Mouse (Mus musculus) limb, embryonic 11.5 days (tissue): ENCODE measurements around the gene 1700013G24Rik. TPM values are rescaled to one million over a fixed set of nuclear protein-coding genes. Genes with fewer than 3 reads are reported as not detected.

Source experiments
- ATAC-seq: fragments of 200-750 bp; cut with Nextera tagmentation; 2 replicates; pipeline ENCODE4 v1.8.0; 2017; ENCODE audit warnings: low read depth; ENCODE audit not compliant: insufficient number of reproducible peaks, low FRiP score, low TSS enrichment
- DNase-seq: peaks from one replicate; pipeline ENCODE4 v3.0.0-alpha.2; 2015; ENCODE audit warnings: low spot score
- H3K27ac ChIP-seq: fragments of 300-500 bp; sonication (generic); replicated peaks from 2 replicates; pipeline ENCODE4 v1.5.1; 2014; ENCODE audit warnings: low read depth, mild to moderate bottlenecking, low read length
- H3K27me3 ChIP-seq: fragments of 300-500 bp; sonication (generic); 2 replicates; pipeline ENCODE4 v1.6.1; 2014; ENCODE audit warnings: mild to moderate bottlenecking, low read length, mixed read lengths; ENCODE audit not compliant: control insufficient read depth, insufficient read depth
- H3K36me3 ChIP-seq: fragments of 300-500 bp; sonication (generic); 2 replicates; pipeline ENCODE4 v1.6.1; 2014; ENCODE audit warnings: mild to moderate bottlenecking, low read length, moderate library complexity, mixed read lengths; ENCODE audit not compliant: control insufficient read depth, insufficient read depth
- H3K4me1 ChIP-seq: fragments of 300-500 bp; sonication (generic); 2 replicates; pipeline ENCODE4 v1.6.1; 2014; ENCODE audit warnings: low read length, mixed read lengths; ENCODE audit not compliant: control insufficient read depth, insufficient read depth
- H3K4me2 ChIP-seq: fragments of 300-500 bp; sonication (generic); 2 replicates; pipeline ENCODE4 v1.6.1; 2014; ENCODE audit warnings: low read depth, mild to moderate bottlenecking, moderate library complexity; ENCODE audit not compliant: severe bottlenecking
- H3K4me3 ChIP-seq: fragments of 300-500 bp; sonication (generic); 2 replicates; pipeline ENCODE4 v1.5.1; 2014; ENCODE audit warnings: low read depth, low read length
- H3K9ac ChIP-seq: fragments of 300-500 bp; sonication (generic); 2 replicates; pipeline ENCODE4 v1.6.1; 2014; ENCODE audit warnings: mild to moderate bottlenecking, low read length
- H3K9me3 ChIP-seq: fragments of 300-500 bp; sonication (generic); 2 replicates; pipeline ENCODE4 v1.6.1; 2016; ENCODE audit warnings: low read length; ENCODE audit not compliant: control insufficient read depth
- WGBS: fragments of 180-500 bp; shearing (Covaris S2); extraction: QIAGEN DNeasy Blood & Tissue Kit; methylation state at CpG from one replicate; pipeline ENCODE4 v1.1.7; 2014; 5-methylcytosine and 5-hydroxymethylcytosine counted together
- polyA plus RNA-seq: library from polyadenylated mRNA; unstranded; fragments of >200 nt; fragmentation: Nextera tagmentation; extraction: Ambion mirVana; gene quantifications from 2 replicates; pipeline ENCODE4 v1.2.1, GENCODE M21; 2014

Gene 1700013G24Rik
- polyA plus RNA-seq, 1 experiment from 2014 or later = not detected

GRCm38 (mm10) chr4:137449132-137449531 lies 4.0 kb upstream of the 1700013G24Rik start:
- ATAC-seq (no peak), DNase-seq (no peak)
- no peaks in the 10 kb centered on the region for H3K4me1 ChIP-seq
- WGBS = 71% methylated on average over 2 of the region's 2 CpGs
- H3K4me3 ChIP-seq = no peak overlapping the region
- no peaks in the 10 kb centered on the region for H3K27me3 ChIP-seq
- no peaks in the 10 kb centered on the region for H3K9me3 ChIP-seq
- no peak overlapping the region for H3K4me2 ChIP-seq
- no peak overlapping the region for H3K9ac ChIP-seq
- no peaks in the 10 kb centered on the region for H3K36me3 ChIP-seq
- no peak overlapping the region for H3K27ac ChIP-seq

GRCm38 (mm10) chr4:137449715-137450114 lies 3.4 kb upstream of the 1700013G24Rik start:
- Histone ChIP-seq H3K36me3 (no peaks in the 10 kb centered on the region), H3K9me3 (no peaks in the 10 kb centered on the region), H3K4me2 (no peak overlapping the region), H3K4me1 (no peaks in the 10 kb centered on the region), H3K27me3 (no peaks in the 10 kb centered on the region), H3K9ac (no peak overlapping the region), H3K27ac (no peak overlapping the region), H3K4me3 (no peak overlapping the region)
- ATAC-seq (no peak), DNase-seq (no peak)
- WGBS = 80% methylated on average over 10 of the region's 10 CpGs

GRCm38 (mm10) chr4:137452190-137452589 lies 894 bp upstream of the 1700013G24Rik start:
- Histone ChIP-seq H3K27me3 (no peaks in the 10 kb centered on the region), H3K4me1 (no peaks in the 10 kb centered on the region), H3K4me3 (no peak overlapping the region), H3K27ac (no peak overlapping the region), H3K9ac (no peak overlapping the region), H3K4me2 (no peak overlapping the region), H3K36me3 (no peaks in the 10 kb centered on the region), H3K9me3 (no peaks in the 10 kb centered on the region)
- WGBS = 90% methylated on average over 6 of the region's 6 CpGs
- no peak for ATAC-seq
- DNase-seq = no peak

GRCm38 (mm10) chr4:137454582-137454981 lies 1.5 kb downstream of the 1700013G24Rik start:
- Histone ChIP-seq H3K4me1 (no peaks in the 10 kb centered on the region), H3K4me3 (no peak overlapping the region), H3K27me3 (no peaks in the 10 kb centered on the region), H3K9ac (no peak overlapping the region), H3K27ac (no peak overlapping the region), H3K4me2 (no peak overlapping the region), H3K36me3 (no peaks in the 10 kb centered on the region), H3K9me3 (no peaks in the 10 kb centered on the region; the same call in 1 of the 2 replicates)
- WGBS = 91% methylated on average over 14 of the region's 14 CpGs
- DNase-seq (no peak), ATAC-seq (no peak)

- ATAC-seq = no peak
- no peak overlapping the region for H3K4me2 ChIP-seq
- H3K9ac ChIP-seq = no peak overlapping the region
- H3K4me3 ChIP-seq = no peak overlapping the region
- no peaks in the 10 kb centered on the region for H3K27me3 ChIP-seq
- no peaks in the 10 kb centered on the region for H3K4me1 ChIP-seq
- H3K9me3 ChIP-seq = no peaks in the 10 kb centered on the region; the same call in 1 of the 2 replicates
- DNase-seq = no peak
- WGBS = 82% methylated on average over 12 of the region's 12 CpGs
- H3K27ac ChIP-seq = no peak overlapping the region
- H3K36me3 ChIP-seq = no peaks in the 10 kb centered on the region
These were observed 3.5 kb downstream of the 1700013G24Rik start for GRCm38 (mm10) chr4:137456581-137456980.

- Histone ChIP-seq H3K27ac (no peak overlapping the region), H3K9ac (no peak overlapping the region), H3K9me3 (no peaks in the 10 kb centered on the region; the same call in 1 of the 2 replicates), H3K36me3 (no peaks in the 10 kb centered on the region), H3K4me1 (no peaks in the 10 kb centered on the region), H3K4me3 (no peak overlapping the region), H3K27me3 (no peaks in the 10 kb centered on the region), H3K4me2 (no peak overlapping the region)
- no peak for ATAC-seq
- no peak for DNase-seq
- 86% methylated on average over 4 of the region's 4 CpGs for WGBS
These were observed 4.2 kb downstream of the 1700013G24Rik start for GRCm38 (mm10) chr4:137457292-137457691.

GRCm38 (mm10) chr4:137458310-137458709 lies 5.2 kb downstream of the 1700013G24Rik start:
- WGBS = 73% methylated on average over 9 of the region's 9 CpGs
- no peak overlapping the region for H3K4me2 ChIP-seq
- no peak overlapping the region for H3K4me3 ChIP-seq
- H3K4me1 ChIP-seq = no peaks in the 10 kb centered on the region
- DNase-seq (no peak), ATAC-seq (no peak)
- no peak overlapping the region for H3K9ac ChIP-seq
- H3K27ac ChIP-seq = no peak overlapping the region
- no peaks in the 10 kb centered on the region; the same call in 1 of the 2 replicates for H3K9me3 ChIP-seq
- no peaks in the 10 kb centered on the region for H3K36me3 ChIP-seq
- no peaks in the 10 kb centered on the region for H3K27me3 ChIP-seq

GRCm38 (mm10) chr4:137458861-137459260 lies 5.8 kb downstream of the 1700013G24Rik start:
- ATAC-seq = no peak
- Histone ChIP-seq H3K27ac (no peak overlapping the region), H3K4me1 (no peaks in the 10 kb centered on the region), H3K36me3 (no peaks in the 10 kb centered on the region), H3K4me2 (no peak overlapping the region), H3K9me3 (no peaks in the 10 kb centered on the region; the same call in 1 of the 2 replicates), H3K9ac (no peak overlapping the region), H3K27me3 (no peaks in the 10 kb centered on the region), H3K4me3 (no peak overlapping the region)
- 62% methylated on average over 5 of the region's 5 CpGs for WGBS
- no peak for DNase-seq

GRCm38 (mm10) chr4:137460676-137461075 lies 7.6 kb downstream of the 1700013G24Rik start:
- 80% methylated on average over 14 of the region's 14 CpGs for WGBS
- H3K4me1 ChIP-seq = no peaks in the 10 kb centered on the region
- H3K27me3 ChIP-seq = no peaks in the 10 kb centered on the region
- DNase-seq = no peak
- H3K9ac ChIP-seq = no peak overlapping the region
- no peak overlapping the region for H3K4me3 ChIP-seq
- H3K27ac ChIP-seq = no peak overlapping the region
- ATAC-seq = no peak
- H3K9me3 ChIP-seq = no peaks in the 10 kb centered on the region; the same call in 1 of the 2 replicates
- H3K4me2 ChIP-seq = no peak overlapping the region
- no peaks in the 10 kb centered on the region for H3K36me3 ChIP-seq
